ENCODE assay signal across 8 mouse cellular contexts in the genomic region with DNA sequence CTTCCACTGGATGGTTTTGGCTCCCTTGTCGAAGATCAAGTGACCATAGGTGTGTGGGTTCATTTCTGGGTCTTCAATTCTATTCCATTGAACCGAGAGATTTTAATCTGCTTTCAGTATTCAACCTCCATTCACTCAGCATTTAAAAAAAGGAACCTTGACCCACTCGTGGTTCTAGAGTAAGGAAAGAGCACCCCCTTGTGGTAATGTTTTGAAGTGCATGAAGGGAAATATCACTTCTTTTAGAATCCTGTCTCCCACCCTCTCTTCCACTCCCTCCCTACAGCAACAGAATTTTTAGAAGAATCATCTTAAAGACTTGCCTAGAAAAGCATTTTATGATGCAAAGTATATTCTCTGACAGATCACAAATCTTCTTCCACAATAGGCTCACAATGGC.
DNase-seq lines count a peak whose midpoint lies in the region; ATAC-seq lines count a peak whose summit lies in the region.

No protein-coding gene starts in this region.

- no peaks in the 10 kb centered on the region for H3K4me1 ChIP-seq in midbrain, embryonic 13.5 days (replicated peaks)

- H3K4me3 ChIP-seq in midbrain, embryonic 13.5 days (replicated peaks), result no peak overlapping the region

- H3K27me3 ChIP-seq in midbrain, embryonic 13.5 days, result no peaks in the 10 kb centered on the region

- no peak overlapping the region for H3K9ac ChIP-seq in midbrain, embryonic 13.5 days (replicated peaks)

- no peak overlapping the region for H3K4me2 ChIP-seq in midbrain, embryonic 13.5 days (replicated peaks)

- no peak overlapping the region for H3K27ac ChIP-seq in midbrain, embryonic 13.5 days

- no peaks in the 10 kb centered on the region for H3K9me3 ChIP-seq in midbrain, embryonic 13.5 days

- peak; percentile 57 to 66 for DNase-seq in cerebellum, postnatal 10 days
- peak; percentile 15 for DNase-seq in layer of hippocampus, adult 9-10 months (ENCODE audit: low spot score)
- DNase-seq in layer of hippocampus, adult 9-11 months, result no peak
- peak; percentile 3 for DNase-seq in CD4-positive helper T cell, adult 2 months (ENCODE audit: low read depth, low spot score)
- DNase-seq in embryo, embryonic 11 days, result peak; percentile 51
- peak; percentile 45 for DNase-seq in retina, postnatal 1 day

- no peak for ATAC-seq in cerebellum, adult (ENCODE audit: insufficient number of reproducible peaks, low FRiP score, low TSS enrichment)
- no peak for ATAC-seq in midbrain, embryonic 13.5 days

- no peaks in the 10 kb centered on the region for H3K36me3 ChIP-seq in midbrain, embryonic 13.5 days

- 14% methylated on average over 3 of the region's 3 CpGs for WGBS in midbrain, embryonic 13.5 days
